Mouse (Mus musculus) kidney, adult 18-20 months (tissue): ENCODE data around the gene Dnajb11.
A peak's percentile ranks its signal among the peaks of the same experiment; 100 is the strongest.

Experiments used
- DNase-seq: peaks from one replicate; pipeline ENCODE4 v3.0.0; 2021

Dnajb11 gene

GRCm38 (mm10) chr16:22857431-22858113 is at the start of gene Dnajb11, which contains the start of gene Tbccd1:
Gene Dnajb11 (plus strand): TSS chr16:22857845.
Gene Tbccd1 (minus strand): TSS chr16:22857669.
- DNase-seq: peak; percentile 99

DNA sequence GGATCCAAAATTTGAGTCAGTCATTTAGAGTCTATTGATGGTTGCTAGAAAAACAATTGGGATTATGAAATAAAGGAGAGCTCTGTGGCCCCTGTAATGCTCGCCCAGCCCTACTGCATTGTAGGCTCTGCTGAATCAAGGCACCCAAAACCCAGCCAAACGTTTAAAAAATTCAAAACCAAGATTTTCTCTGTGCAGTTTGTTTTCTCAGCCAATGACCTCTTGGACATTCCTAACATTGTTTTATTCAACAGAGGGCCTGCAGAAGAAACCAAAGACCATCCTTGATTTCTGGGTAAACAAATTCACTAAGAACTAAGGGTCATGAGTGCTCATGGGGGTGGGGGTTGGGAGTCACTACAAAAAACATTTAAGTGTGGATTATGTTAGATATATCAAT is 46.2 kb upstream of the Dnajb11 start, which contains the start of gene Crygs:
Gene Crygs (minus strand): TSS at position 101 of the 400 bp plus-strand sequence.
- no peak for DNase-seq

- no peak for DNase-seq
These were observed 36.9 kb upstream of the Dnajb11 start for GRCm38 (mm10) chr16:22820731-22821130.

DNA sequence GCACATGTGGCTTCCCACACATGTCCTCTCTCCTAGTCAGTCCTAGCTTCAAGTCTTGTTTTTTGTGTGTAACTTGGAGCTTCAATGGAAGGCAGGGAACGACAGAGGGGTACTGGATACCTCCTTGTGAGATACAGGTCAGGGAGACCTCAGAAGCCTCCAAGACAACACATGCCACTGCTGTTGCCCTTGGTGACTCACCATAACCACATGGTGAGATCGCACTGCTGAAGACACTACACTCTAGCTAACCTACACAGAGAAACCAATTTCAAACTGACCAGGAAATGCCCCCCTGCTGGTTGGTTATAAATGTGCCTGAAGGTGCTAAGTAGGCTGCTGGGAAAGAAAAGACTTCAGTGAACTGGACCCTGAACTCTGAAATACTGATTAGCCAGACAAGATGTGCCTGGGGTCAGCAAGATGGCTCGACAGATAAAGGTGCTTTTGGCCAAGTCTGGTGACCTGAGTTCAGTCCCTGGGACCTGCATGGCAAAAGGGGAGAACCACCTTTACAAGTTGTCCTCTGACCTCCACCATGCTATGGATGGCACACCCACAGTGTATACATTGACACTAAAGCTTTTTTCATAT is 24.6 kb upstream of the Dnajb11 start:
- no peak for DNase-seq

GRCm38 (mm10) chr16:22839146-22839857 is 18.3 kb upstream of the Dnajb11 start:
- DNase-seq: no peak

GRCm38 (mm10) chr16:22842871-22843270 is 14.8 kb upstream of the Dnajb11 start:
- no peak for DNase-seq

DNA sequence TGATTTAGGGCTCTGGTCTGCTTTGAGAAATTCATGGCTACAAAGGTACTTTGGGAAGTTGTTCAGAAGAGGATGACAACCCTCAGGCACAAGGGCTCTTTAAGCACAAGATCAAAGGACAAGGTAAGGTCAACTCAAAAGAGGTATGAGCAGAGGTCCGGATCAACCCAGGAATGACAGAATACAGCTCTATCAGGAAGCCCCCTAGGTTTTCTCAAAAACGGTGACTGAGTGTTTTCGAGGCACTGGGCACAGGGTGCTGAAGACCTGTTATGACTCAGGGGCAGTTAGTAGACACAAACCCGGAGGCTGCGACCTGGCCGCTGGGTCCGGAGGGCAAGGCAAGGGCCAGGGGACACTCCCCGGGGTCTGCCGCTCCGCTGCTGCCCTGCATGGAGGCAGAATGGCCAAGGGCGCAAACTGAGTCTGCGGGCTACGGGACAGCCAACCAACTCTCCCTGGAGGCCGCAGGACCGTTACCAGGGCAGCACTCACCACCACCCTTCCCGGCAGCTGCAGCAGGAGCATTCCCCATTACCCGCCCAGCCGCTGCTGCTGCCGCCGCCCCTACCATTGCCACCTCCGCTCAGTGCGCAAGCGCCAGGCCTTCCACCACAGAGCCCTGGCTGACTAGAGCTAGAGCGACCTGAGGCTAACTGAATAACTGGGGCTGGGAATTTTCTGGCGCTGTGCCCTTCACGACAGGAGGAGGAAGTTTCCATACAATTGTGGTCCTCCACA is 13.4 kb upstream of the Dnajb11 start:
- peak; percentile 86 for DNase-seq

DNA sequence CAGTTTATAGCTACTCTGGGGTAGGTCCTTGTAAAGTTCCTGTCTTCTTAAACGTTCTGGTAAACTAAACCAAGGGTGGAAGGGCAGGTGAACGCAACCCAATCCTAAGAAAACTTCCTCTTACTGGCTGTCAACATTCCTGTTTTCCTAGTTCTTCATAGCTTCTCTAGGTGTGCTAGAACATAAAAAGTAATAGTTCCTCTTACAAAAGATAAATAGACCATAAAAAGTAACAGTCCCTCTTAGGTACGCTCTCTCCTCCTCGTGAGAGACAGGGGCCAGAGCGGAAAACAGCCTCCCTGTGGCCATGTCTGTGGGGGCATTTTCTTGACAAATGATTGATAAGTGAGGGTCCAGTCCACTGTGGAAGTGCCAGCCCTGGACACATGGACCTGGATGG is 12.8 kb upstream of the Dnajb11 start:
- no peak for DNase-seq

GRCm38 (mm10) chr16:22845481-22845880 is 12.2 kb upstream of the Dnajb11 start:
- peak; percentile 31 for DNase-seq

DNA sequence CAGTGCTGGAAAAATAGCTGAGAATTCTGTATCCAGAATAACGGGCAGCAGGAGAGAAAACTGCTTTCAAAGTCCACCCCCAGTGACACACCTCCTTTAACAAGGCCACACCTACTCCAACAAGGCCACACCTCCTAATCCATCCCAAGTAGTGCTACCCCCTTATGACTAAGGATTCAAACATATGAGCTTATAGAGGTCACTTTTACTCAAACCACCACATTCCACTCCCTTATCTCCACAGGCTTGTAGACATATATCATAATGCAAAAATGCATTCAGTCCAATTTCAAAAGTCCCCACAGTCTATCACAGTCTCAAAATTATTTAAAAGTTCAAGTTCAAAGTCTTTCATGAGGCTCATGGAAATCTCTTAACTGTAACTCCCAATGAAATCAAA is 10.0 kb upstream of the Dnajb11 start:
- no peak for DNase-seq

DNA sequence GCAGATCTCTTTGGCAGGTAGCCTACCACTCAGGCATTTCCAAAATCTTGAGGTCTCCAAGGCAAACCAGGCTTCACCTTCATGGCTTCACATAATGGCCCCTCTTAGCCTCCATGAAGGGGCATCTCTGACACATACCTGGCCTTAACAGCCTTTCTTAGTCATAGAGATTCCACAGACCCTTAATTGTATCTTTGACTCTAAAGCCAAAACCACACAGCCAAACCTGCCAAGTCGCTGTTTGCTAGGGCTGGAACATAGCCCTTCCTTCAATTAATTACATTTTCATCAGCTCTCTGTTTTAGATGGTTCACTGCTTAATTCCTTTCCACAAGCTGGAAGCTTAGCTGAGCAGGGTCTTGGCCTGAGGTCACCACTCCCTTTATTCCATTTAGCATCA is 9.3 kb upstream of the Dnajb11 start:
- no peak for DNase-seq

DNA sequence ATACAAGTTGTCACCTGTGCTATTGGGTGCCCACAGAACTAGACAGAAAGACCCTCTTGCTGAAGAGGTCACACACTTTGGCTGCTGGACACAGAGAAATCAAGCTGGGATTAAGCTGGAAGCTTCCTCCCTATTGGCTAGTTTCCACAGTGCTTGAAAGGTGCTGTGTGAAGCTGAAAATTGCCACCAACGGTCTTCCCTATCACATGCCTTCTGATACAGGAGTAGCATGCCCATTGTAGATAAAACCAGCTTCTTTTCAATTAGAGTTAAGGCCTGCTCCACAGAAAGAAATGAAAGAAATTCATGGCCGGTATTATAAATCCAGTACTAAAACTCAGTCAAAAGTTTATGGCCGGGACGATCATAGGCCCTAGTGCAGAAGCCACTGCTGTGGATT is 4.9 kb upstream of the Dnajb11 start:
- DNase-seq: no peak

DNA sequence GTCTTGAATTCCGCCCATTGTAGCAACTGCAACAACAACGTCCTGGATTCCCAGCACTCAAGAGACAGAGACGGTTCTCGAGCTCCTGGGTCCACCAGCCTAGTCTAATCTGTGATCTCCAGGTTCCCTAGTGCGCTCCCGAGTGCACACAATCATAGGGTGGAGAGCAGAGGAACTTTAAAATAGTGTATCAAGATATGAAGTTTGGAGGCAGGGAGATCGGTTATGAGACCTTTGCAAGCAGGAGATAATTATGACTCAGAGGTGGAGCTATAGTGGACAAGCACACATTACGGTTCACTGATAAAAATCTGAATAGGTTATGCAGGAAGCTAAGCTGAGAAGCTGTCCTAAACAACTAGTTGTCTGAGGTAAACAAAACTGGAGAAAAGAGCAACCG is 872 bp upstream of the Dnajb11 start:
- no peak for DNase-seq

DNA sequence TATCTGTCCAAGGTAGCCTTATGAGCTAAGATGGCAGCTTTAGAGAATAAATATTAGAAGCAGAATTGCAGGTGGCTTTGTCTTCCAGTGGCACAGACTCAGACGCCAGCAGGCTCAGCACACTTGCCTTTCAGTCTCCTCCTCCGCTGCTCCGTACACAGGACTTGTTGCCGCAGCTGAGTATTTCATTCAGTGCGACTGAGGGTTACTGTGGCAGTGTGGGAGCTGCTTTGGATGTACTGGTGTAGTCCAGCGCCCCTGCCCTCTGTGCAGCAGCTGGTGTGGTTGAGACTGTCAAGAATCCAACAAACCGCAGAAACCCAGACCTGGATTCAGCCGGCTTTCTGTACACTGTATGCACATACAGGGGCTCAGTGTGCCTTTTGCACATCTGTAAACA is 14.8 kb downstream of the Dnajb11 start:
- no peak for DNase-seq

DNA sequence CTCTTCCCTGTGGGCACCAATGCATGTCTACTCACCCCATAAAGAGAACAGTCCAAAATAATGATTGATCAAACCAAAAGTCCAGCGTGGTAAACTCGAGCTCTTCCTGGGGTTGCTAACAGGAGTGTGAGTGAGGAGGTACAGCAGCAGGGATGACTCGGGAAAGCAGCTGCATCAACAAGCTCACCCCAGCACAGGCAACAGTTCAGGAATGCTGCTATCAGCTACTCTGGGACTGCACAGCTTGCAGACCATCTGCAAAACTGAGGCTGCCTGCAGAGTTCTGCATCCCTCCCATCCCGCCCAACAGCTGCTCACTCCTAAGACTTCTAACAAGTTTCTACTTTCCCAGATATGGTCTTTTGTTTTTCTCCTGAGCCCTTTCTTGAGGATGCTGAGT is 15.7 kb downstream of the Dnajb11 start:
- DNase-seq: no peak

- DNase-seq: no peak
These were observed 18.8 kb downstream of the Dnajb11 start for GRCm38 (mm10) chr16:22876218-22877043.

DNA sequence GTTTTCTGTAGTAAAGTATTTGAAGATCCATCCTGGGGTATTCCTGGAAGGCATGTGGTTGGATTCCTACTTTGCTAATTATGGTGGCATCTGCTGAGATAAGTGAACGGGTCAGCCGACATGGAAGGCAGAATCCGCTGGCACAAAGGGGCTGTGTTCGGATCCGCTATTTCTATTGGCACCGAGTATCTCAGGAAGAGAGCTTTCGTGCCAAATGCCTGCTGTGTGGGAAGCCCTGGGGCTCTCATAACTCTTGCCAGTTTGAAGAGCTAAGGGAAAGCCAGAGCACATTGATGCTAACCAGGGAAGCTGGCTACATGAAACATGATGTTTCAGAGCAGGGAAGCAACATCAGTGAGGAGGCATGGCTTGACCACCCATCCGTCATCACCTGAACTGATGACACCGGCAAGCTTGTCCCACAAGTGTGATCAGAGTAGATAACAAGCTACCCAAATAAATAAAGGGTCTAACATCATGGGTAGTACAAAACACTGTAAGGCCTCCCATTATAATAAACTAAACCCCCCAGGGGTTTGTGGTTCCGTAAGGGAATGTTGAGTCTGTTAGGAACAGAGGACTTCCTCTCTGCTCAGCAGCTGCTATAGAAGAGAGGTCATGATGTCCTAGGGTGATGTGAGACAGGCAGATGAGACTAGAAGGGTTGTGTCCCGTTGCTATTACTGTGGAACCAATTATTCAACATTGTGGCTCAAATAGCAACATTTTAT is 20.2 kb downstream of the Dnajb11 start:
- no peak for DNase-seq

- DNase-seq: no peak
These were observed 21.1 kb downstream of the Dnajb11 start for GRCm38 (mm10) chr16:22878716-22879115.

DNA sequence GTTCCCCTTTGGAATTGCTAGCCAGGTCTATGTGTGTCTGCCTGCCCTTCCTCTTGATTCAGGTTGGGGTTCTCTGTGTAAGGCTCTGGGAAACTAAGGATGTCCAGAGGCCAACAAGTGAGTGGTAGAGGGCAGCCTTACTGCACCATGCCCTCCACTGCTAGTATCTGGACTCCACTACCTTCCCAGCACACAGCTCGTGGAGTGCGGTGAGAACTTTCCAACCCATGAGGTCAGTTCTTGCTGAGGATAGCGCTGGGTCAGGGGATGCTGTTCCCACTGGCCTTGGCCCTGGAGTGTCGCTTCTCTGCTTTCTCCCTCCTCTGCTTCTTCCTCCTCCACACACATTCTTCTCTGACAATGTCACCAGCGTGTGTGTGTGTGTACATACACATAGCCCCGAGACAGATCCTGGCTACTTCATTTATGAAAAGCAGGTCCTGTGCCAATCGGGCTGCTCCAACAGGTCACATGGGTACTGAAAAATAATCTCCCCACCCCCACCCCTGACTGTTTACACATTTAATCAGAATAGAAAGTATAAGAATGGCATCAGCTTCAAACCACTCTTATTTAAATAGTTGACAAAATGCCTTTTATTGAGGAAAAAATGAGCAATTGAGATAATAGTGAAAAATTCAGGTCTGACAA is 22.4 kb downstream of the Dnajb11 start:
- DNase-seq: no peak

DNA sequence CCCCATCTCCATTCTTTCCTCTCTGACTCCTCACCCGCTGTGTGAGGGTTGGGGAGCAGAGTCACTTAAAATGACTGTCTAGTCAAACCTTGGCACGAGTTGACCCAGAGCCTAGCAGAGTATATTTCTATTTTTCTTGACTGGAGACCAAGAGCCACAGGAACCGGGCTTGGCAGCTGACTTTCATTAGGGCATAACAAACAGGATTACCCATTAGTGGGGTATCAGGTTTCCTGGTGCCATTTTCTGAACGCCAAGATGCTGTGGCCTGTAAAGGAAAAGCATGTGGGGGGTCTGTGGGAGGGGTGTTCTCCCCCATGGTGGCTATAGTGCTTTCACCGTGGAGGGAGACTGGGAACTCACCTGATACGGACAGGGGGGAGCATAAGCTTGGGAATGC is 23.3 kb downstream of the Dnajb11 start:
- no peak for DNase-seq

DNA sequence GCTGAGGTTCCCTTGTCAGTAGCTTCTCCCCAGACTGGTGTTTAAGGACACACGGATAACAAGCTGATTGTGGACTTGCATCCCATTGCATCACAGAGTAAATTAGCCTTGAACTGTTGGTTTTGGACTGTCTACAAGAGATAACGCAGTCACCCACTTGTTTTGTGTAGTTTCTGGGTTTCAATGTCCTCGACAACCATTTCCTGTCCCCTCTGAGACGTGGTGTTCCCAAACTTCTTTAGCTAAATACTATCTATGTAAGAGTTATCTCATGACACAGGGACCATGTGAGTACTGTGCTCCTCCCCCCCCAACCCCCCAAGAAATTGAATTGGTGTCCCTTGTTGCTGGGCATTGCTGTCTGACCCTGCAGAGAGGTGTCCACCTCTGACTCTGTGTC is 23.8 kb downstream of the Dnajb11 start:
- DNase-seq: no peak
